ENCODE assay signal across 9 mouse cellular contexts in genomic region chr14:87567034-87567461, GRCm38 (mm10).
DNase-seq lines count a peak whose midpoint lies in the region; ATAC-seq and TF ChIP-seq lines count a peak whose summit lies in the region.
"Had no signal": no experiment of that assay in that cellular context is flagged by ENCODE, and none has a peak within 500 bp of the region (broad histone marks: within the 10 kb centered on the region; RNA-seq: fewer than 3 reads in every experiment).

No protein-coding gene starts in this region.

- peak; percentile 30; the same call in 1 of the 2 replicates for ATAC-seq in forebrain, embryonic 15.5 days (replicated peaks)
- ATAC-seq in midbrain, embryonic 14.5 days (ENCODE audit: low FRiP score, low TSS enrichment): peak; percentile 56

- no peaks in the 10 kb centered on the region for H3K27me3 ChIP-seq in forebrain, embryonic 15.5 days
- H3K27me3 ChIP-seq in midbrain, embryonic 14.5 days (ENCODE audit: control insufficient read depth, insufficient read depth, low read length): no peaks in the 10 kb centered on the region
- H3K27me3 ChIP-seq: limb, embryonic 15.5 days; stomach, embryonic 15.5 days had no signal

- peaks cover 21% of the 10 kb centered on the region for H3K4me1 ChIP-seq in forebrain, embryonic 15.5 days
- peaks cover 20% of the 10 kb centered on the region for H3K4me1 ChIP-seq in midbrain, embryonic 14.5 days (ENCODE audit: control insufficient read depth, insufficient read depth, low read length)

- no peak overlapping the region for H3K9ac ChIP-seq in forebrain, embryonic 15.5 days (replicated peaks)
- no peak overlapping the region for H3K9ac ChIP-seq in midbrain, embryonic 14.5 days (replicated peaks; ENCODE audit: low read length)
- H3K9ac ChIP-seq: limb, embryonic 15.5 days; stomach, embryonic 15.5 days had no signal

- H3K27ac ChIP-seq in layer of hippocampus, adult 2 months: peak overlapping the region; percentile 80
- no peak overlapping the region for H3K27ac ChIP-seq in forebrain, embryonic 15.5 days (replicated peaks)
- no peak overlapping the region for H3K27ac ChIP-seq in midbrain, embryonic 14.5 days (replicated peaks; ENCODE audit: low read depth, low read length)
- H3K27ac ChIP-seq: stomach, embryonic 15.5 days had no signal

- peak in 1 of 2 experiments; percentile 24 for DNase-seq in layer of hippocampus, adult 2 months (ENCODE audit: low spot score in 2 of 2)
- no peak for DNase-seq in layer of hippocampus, postnatal 25 days (ENCODE audit: extremely low spot score in 1 of 2, low spot score in 1 of 2)
- peak; percentile 69 for DNase-seq in R1 (ENCODE audit: low read depth, low spot score)
- DNase-seq in midbrain, embryonic 14.5 days: peak; percentile 75
- no peak for DNase-seq in left cerebral cortex, adult 11 months (ENCODE audit: low spot score)
- DNase-seq in cerebellum, adult 18-20 months: no peak

- no peaks in the 10 kb centered on the region for H3K36me3 ChIP-seq in forebrain, embryonic 15.5 days
- H3K36me3 ChIP-seq in midbrain, embryonic 14.5 days (ENCODE audit: control insufficient read depth, insufficient read depth, low read length): no peaks in the 10 kb centered on the region
- H3K36me3 ChIP-seq: limb, embryonic 15.5 days; stomach, embryonic 15.5 days had no signal

- H3K4me2 ChIP-seq in forebrain, embryonic 15.5 days (replicated peaks): no peak overlapping the region
- H3K4me2 ChIP-seq in midbrain, embryonic 14.5 days (ENCODE audit: low read length): no peak overlapping the region

- no peaks in the 10 kb centered on the region for H3K9me3 ChIP-seq in forebrain, embryonic 15.5 days
- no peaks in the 10 kb centered on the region for H3K9me3 ChIP-seq in midbrain, embryonic 14.5 days (ENCODE audit: control insufficient read depth, low read length)
- H3K9me3 ChIP-seq: limb, embryonic 15.5 days; stomach, embryonic 15.5 days had no signal

- H3K4me3 ChIP-seq in layer of hippocampus, adult 2 months: no peak overlapping the region; the same call in 1 of the 2 replicates
- H3K4me3 ChIP-seq in forebrain, embryonic 15.5 days: no peak overlapping the region
- no peak overlapping the region for H3K4me3 ChIP-seq in midbrain, embryonic 14.5 days (replicated peaks; ENCODE audit: low read depth, low read length)

- WGBS in forebrain, embryonic 15.5 days: 20% methylated on average over 3 of the region's 3 CpGs
- 18% methylated on average over 3 of the region's 3 CpGs for WGBS in midbrain, embryonic 14.5 days

- TF ChIP-seq CTCF in layer of hippocampus, adult 2 months (conservative IDR thresholded peaks at IDR 0.05): peak; percentile 88

Comparison
In these comparisons a context has a peak if more than half of its experiments do, and no peak if none do; other contexts are left out.
1. DNase-seq: peak in R1 (single experiment) and midbrain, embryonic 14.5 days (single experiment); none in layer of hippocampus, postnatal 25 days (0 of 2), left cerebral cortex, adult 11 months (single experiment) and cerebellum, adult 18-20 months (0 of 2).